Mouse (Mus musculus): ENCODE data around the gene Dis3l2.

GRCm38 (mm10) chr1:86955801-86956200 is 252.2 kb downstream of the Dis3l2 start:
- TF ChIP-seq POLR2A (IDR thresholded peaks at IDR 0.05; ENCODE audit: control insufficient read depth, extremely low read depth, insufficient read depth, low read length, poor library complexity) = no peak
- TF ChIP-seq CTCF (IDR thresholded peaks at IDR 0.05; ENCODE audit: borderline replicate concordance, control insufficient read depth, extremely low read depth, insufficient read depth, low read length, poor library complexity) = no peak

Data from thymus, adult 2 months (tissue).